Mouse (Mus musculus) ES-E14 (cell line): ENCODE data around the gene Psmb3.

Experiments used
- CHD2 ChIP-seq: IDR thresholded peaks from 2 replicates; pipeline ENCODE4 v1.6.1; 2014; ENCODE audit warnings: mild to moderate bottlenecking, low read depth, low read length, inconsistent platforms
- HCFC1 ChIP-seq: IDR thresholded peaks from 2 replicates; pipeline ENCODE4 v1.6.1; 2012; ENCODE audit warnings: low read length, inconsistent platforms, borderline replicate concordance; ENCODE audit not compliant: insufficient read depth
- ZC3H11A ChIP-seq: IDR thresholded peaks from 2 replicates; pipeline ENCODE4 v1.6.1; 2012; ENCODE audit warnings: low read depth, mild to moderate bottlenecking, inconsistent platforms, low read length, borderline replicate concordance
- ZNF384 ChIP-seq: IDR thresholded peaks from 2 replicates; pipeline ENCODE4 v1.6.1; 2012; ENCODE audit warnings: low read depth, low read length, inconsistent platforms

GRCm38 (mm10) chr11:97723709-97724108 is 20.5 kb downstream of the Psmb3 start:
- no peak for TF ChIP-seq ZNF384
- no peak for TF ChIP-seq ZC3H11A
- TF ChIP-seq HCFC1: no peak
- TF ChIP-seq CHD2: no peak
